Mouse (Mus musculus): ENCODE results near the gene Tmsb15b1. TPM values are rescaled to one million over a fixed set of nuclear protein-coding genes. Genes with fewer than 3 reads are reported as not detected.
"Not testable (repeated sequence)": the region's sequence is repeated elsewhere in the genome, so short reads cannot be mapped to it uniquely, and the experiment has no call there.

Gene Tmsb15b1
- 17.0 and 18.7 TPM in 2 replicates for polyA plus RNA-seq (2016; fragmentation: Nextera tagmentation; extraction: Ambion mirVana)

GRCm38 (mm10) chrX:136976424-136977084 is at the start of gene Tmsb15b1, which contains the start of gene Tmsb15l:
Gene Tmsb15b1 (minus strand): TSS chrX:136976874.
Gene Tmsb15l (minus strand): TSS chrX:136976869.
- peaks cover 4% of the 10 kb centered on the region for H3K4me1 ChIP-seq
- peak; percentile 66 for DNase-seq (ENCODE audit: low spot score)
- H3K4me3 ChIP-seq: peak within 1 kb of the TSS; percentile 53
- 0 out of 2 replicates have a peak within 1 kb of the TSS, but pooled peaks have one; percentile 42 for H3K27ac ChIP-seq (replicated peaks)
- H3K9me3 ChIP-seq (replicated peaks): no peaks in the 10 kb centered on the region
- no peaks in the 10 kb centered on the region for H3K36me3 ChIP-seq
- no peaks in the 10 kb centered on the region for H3K27me3 ChIP-seq (ENCODE audit: low read depth, poor library complexity, severe bottlenecking)
- WGBS: 34% methylated on average over 15 of the region's 15 CpGs

DNA sequence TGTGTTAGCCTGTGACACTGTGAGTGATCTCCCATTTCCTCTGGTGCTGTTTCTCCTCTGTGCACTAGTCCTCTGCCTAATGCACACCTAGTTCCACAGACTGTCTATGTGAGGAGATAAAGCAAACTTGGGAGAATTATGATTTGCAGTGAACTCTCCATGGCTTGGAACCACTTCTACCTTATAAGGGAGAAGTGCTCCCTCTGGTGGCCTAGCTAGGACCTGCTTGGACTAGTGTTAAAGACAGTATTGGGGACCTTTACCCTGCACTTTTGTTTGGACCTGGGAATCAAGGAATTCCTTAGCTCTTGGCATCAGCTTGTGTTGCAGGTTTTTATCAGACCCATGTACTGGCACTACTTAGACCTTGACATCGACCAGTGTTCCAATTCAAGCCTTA is 42.6 kb upstream of the Tmsb15b1 start:
- peak; percentile 33 for DNase-seq (ENCODE audit: low spot score)

DNA sequence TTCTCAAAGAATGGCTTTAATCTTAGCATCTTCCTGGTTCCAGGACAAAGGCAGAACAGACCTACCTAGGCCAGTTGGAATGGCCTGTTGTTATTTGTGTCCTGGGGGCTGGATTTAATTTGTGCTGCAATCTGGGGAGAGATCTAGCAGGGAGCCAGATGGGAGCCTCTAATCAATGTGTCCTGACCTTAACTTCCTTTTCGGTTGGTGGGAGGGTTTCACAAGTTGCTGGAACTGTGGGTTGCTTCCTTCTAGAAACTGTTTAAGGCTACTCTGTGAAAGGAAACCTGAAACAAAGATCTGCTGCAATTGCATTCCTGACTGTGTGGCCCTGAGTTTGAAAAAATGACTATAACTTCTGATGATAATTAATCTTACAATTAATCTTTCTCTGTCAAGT is 41.0 kb upstream of the Tmsb15b1 start:
- Histone ChIP-seq H3K9me3 (replicated peaks) (no peaks in the 10 kb centered on the region), H3K36me3 (peaks cover 7% of the 10 kb centered on the region; the same call in 1 of the 2 replicates), H3K4me1 (no peaks in the 10 kb centered on the region), H3K4me3 (no peak overlapping the region), H3K27me3 (ENCODE audit: low read depth, poor library complexity, severe bottlenecking) (peaks cover 6% of the 10 kb centered on the region; the same call in 1 of the 2 replicates), H3K27ac (replicated peaks) (no peak overlapping the region)
- WGBS: 72% methylated on average over 1 of the region's 1 CpGs
- DNase-seq (ENCODE audit: low spot score): no peak

More for the DNA sequence above, 42.6 kb upstream of the Tmsb15b1 start:
- H3K27me3 ChIP-seq (ENCODE audit: low read depth, poor library complexity, severe bottlenecking): 0 out of 2 replicates have a peak, but pooled peaks cover 6% of the 10 kb centered on the region
- no peak overlapping the region for H3K27ac ChIP-seq (replicated peaks)
- no peak overlapping the region for H3K4me3 ChIP-seq
- H3K4me1 ChIP-seq: no peaks in the 10 kb centered on the region
- WGBS: 24% methylated on average over 1 of the region's 1 CpGs
- no peaks in the 10 kb centered on the region for H3K9me3 ChIP-seq (replicated peaks)
- 0 out of 2 replicates have a peak, but pooled peaks cover 3% of the 10 kb centered on the region for H3K36me3 ChIP-seq

DNA sequence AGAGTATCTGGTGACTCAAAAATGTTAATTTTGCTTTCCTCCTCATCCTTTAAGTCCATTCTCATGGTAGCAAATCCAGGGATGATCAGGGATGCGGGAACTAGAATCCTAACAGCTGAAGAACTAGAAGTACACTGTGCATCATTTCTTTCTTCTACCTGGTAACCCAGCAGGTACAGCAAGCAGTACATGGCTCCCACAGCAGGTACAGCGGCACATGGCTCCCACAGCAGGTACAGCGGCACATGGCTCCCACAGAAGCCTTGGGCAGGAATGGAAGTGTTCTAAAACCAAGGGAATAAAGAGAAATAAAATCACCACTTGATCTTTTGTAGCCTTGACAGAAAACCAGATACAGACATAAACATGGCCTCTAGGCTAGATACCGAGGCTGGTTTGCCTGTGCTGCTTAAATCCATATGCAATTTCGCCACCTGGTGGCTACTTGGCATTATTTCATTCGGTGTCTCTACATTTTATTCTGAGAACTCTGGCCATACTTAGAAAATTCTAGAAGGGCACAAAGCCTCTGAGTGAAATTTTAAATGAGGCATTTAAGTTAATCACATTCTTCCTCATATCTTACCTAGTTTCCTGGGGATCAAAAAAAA is 38.5 kb upstream of the Tmsb15b1 start:
- no peak overlapping the region for H3K4me3 ChIP-seq
- no peaks in the 10 kb centered on the region; the same call in 1 of the 2 replicates for H3K27me3 ChIP-seq (ENCODE audit: low read depth, poor library complexity, severe bottlenecking)
- DNase-seq (ENCODE audit: low spot score): peak; percentile 31
- no peaks in the 10 kb centered on the region for H3K4me1 ChIP-seq
- 54% methylated on average over 6 of the region's 6 CpGs for WGBS
- no peaks in the 10 kb centered on the region for H3K9me3 ChIP-seq (replicated peaks)
- no peak overlapping the region for H3K27ac ChIP-seq (replicated peaks)
- H3K36me3 ChIP-seq: peaks cover 9% of the 10 kb centered on the region; the same call in 1 of the 2 replicates

- H3K4me1 ChIP-seq: peaks cover 26% of the 10 kb centered on the region
- DNase-seq (ENCODE audit: low spot score): no peak
- no peak overlapping the region for H3K4me3 ChIP-seq
- no peaks in the 10 kb centered on the region for H3K36me3 ChIP-seq
- peaks cover 57% of the 10 kb centered on the region for H3K27me3 ChIP-seq (ENCODE audit: low read depth, poor library complexity, severe bottlenecking)
- H3K27ac ChIP-seq (replicated peaks): no peak overlapping the region
- H3K9me3 ChIP-seq (replicated peaks): no peaks in the 10 kb centered on the region
- WGBS: 93% methylated on average over 2 of the region's 2 CpGs
Observed at GRCm38 (mm10) chrX:136996256-136996655, 19.6 kb upstream of the Tmsb15b1 start.

DNA sequence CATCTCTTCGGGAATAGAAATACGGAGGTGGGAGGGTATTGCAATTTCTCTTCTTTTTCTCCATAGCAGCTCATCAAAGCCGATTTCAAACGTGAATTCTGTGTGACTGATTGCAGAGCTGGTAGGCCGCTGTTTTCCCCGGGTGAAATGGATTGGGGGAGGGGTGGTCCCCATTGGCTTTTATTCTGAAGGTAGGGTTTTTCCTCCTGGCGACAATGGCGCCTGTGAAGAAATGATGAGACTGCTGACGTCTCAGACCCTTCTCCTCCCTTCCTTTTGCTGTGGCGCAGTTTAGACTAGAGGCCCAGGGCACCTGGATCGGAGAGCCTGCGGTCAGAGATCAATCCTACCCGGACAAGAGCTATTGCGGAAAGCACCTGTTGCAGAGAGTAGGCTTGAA is 17.0 kb upstream of the Tmsb15b1 start:
- no peak for DNase-seq (ENCODE audit: low spot score)
- Histone ChIP-seq H3K27ac (replicated peaks) (peak overlapping the region; percentile 80), H3K9me3 (replicated peaks) (no peaks in the 10 kb centered on the region), H3K4me1 (peaks cover 29% of the 10 kb centered on the region), H3K4me3 (peak overlapping the region; percentile 56), H3K27me3 (ENCODE audit: low read depth, poor library complexity, severe bottlenecking) (peaks cover 69% of the 10 kb centered on the region), H3K36me3 (no peaks in the 10 kb centered on the region)
- WGBS: 22% methylated on average over 14 of the region's 14 CpGs

- 11% methylated on average over 26 of the region's 26 CpGs for WGBS
Observed at GRCm38 (mm10) chrX:136992978-136993547, 16.4 kb upstream of the Tmsb15b1 start, which contains the start of gene Zcchc18. Gene Zcchc18 (plus strand): TSS chrX:136993155.

DNA sequence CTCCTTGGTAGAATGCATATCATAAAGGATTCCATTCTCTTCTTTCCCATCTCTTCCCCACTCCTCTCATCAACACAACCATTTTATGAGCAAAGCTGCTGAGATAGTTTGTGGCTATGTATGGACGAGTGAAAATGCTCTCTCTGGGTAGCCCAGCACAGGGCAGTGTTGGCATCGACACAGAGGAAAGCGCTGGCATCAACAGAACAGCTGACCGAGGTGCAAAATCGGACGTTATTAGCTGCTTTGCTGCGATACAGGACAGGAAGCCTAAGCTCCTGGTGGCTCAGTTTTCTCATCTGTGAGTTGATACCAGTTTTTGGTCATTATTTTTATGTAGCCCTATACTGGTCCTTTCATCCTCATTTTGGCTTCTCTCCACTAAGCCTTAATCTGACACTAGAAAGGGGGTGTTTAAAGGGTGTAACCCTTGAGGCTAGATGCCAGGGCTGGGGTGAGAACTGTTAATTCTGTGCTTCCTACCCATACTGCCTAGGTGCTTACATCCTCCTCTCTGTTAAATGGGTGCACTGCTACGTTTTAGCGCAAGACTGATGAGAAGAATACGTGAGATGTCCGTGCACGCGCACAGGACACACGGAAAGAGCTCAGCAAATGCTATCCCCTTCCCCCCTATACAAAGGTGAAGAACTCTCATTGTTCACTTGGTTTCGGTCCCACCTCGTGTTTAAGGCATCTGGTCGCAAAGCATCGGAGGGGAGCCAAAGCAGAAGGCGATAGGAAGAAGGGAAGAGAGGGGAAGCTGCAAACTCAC is 15.7 kb upstream of the Tmsb15b1 start:
- no peaks in the 10 kb centered on the region for H3K9me3 ChIP-seq (replicated peaks)

More at GRCm38 (mm10) chrX:136992978-136993547, 16.4 kb upstream of the Tmsb15b1 start, which contains the start of gene Zcchc18:
- Histone ChIP-seq H3K9me3 (replicated peaks) (no peaks in the 10 kb centered on the region), H3K27me3 (ENCODE audit: low read depth, poor library complexity, severe bottlenecking) (peaks cover 69% of the 10 kb centered on the region), H3K36me3 (no peaks in the 10 kb centered on the region), H3K27ac (replicated peaks) (peak within 1 kb of the TSS; percentile 80), H3K4me3 (peak within 1 kb of the TSS; percentile 56), H3K4me1 (peaks cover 29% of the 10 kb centered on the region)
- DNase-seq (ENCODE audit: low spot score): peak; percentile 85

GRCm38 (mm10) chrX:136991274-136991673 is 14.6 kb upstream of the Tmsb15b1 start:
- Histone ChIP-seq H3K27me3 (ENCODE audit: low read depth, poor library complexity, severe bottlenecking) (peaks cover 55% of the 10 kb centered on the region), H3K4me1 (peaks cover 29% of the 10 kb centered on the region), H3K9me3 (replicated peaks) (no peaks in the 10 kb centered on the region), H3K4me3 (no peak overlapping the region), H3K27ac (replicated peaks) (no peak overlapping the region), H3K36me3 (no peaks in the 10 kb centered on the region)
- 59% methylated on average over 2 of the region's 2 CpGs for WGBS
- no peak for DNase-seq (ENCODE audit: low spot score)

More for the DNA sequence above, 15.7 kb upstream of the Tmsb15b1 start:
- H3K4me3 ChIP-seq: peak overlapping the region; percentile 56
- 20% methylated on average over 19 of the region's 19 CpGs for WGBS
- no peak for DNase-seq (ENCODE audit: low spot score)
- H3K27me3 ChIP-seq (ENCODE audit: low read depth, poor library complexity, severe bottlenecking): peaks cover 64% of the 10 kb centered on the region
- no peaks in the 10 kb centered on the region for H3K36me3 ChIP-seq
- peak overlapping the region; percentile 80 for H3K27ac ChIP-seq (replicated peaks)
- H3K4me1 ChIP-seq: peaks cover 29% of the 10 kb centered on the region

DNA sequence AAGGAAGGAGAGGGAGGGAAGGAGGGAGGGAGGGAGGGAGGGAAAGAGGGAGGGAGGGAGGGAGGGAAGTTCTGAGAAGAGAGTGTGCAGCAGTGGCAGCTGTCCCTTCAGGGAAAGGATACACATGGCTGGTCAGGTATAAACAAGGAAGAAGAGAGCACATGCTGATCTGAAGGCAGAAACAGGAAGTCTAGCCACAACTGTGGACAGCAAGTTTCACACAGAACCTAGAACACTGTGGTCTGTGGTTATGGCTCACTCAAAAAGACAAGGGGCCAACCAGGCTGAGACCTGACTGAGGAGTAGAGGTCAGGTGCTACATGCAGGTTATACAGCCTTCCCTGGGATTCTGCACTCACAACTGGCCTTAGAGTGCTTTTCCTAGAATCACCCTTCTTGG is 9.4 kb upstream of the Tmsb15b1 start:
- no peak overlapping the region for H3K4me3 ChIP-seq

GRCm38 (mm10) chrX:136978616-136979015 is 1.9 kb upstream of the Tmsb15b1 start:
- no peaks in the 10 kb centered on the region for H3K9me3 ChIP-seq (replicated peaks)
- H3K36me3 ChIP-seq: no peaks in the 10 kb centered on the region
- H3K4me1 ChIP-seq: peaks cover 4% of the 10 kb centered on the region
- H3K4me3 ChIP-seq: no peak overlapping the region
- no peak for DNase-seq (ENCODE audit: low spot score)
- no peak overlapping the region for H3K27ac ChIP-seq (replicated peaks)
- H3K27me3 ChIP-seq (ENCODE audit: low read depth, poor library complexity, severe bottlenecking): no peaks in the 10 kb centered on the region

More for the DNA sequence above, 9.4 kb upstream of the Tmsb15b1 start:
- H3K4me1 ChIP-seq: peaks cover under 1% of the 10 kb centered on the region; the same call in 1 of the 2 replicates
- H3K36me3 ChIP-seq: no peaks in the 10 kb centered on the region
- no peaks in the 10 kb centered on the region for H3K9me3 ChIP-seq (replicated peaks)
- H3K27ac ChIP-seq (replicated peaks): no peak overlapping the region
- DNase-seq (ENCODE audit: low spot score): no peak
- peaks cover 13% of the 10 kb centered on the region; the same call in 1 of the 2 replicates for H3K27me3 ChIP-seq (ENCODE audit: low read depth, poor library complexity, severe bottlenecking)

DNA sequence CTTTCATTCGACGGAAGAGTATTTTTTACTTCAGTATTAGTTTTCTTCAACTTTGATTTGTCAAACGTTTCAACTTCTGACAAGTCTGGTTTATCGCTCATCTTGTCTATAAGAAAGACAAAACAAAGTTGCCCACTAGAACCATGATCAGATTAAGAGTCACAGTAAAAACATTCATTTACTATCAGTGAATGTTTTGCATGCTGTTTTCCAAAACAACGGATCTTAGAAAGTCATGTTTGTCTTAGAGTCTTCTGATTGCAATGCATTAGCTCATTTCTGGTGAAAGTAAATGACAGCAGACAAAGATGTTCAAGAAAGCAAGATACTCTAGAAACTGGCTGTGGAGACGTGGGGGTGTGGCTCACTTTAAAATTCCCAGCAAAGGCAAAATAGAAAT is 1.3 kb downstream of the Tmsb15b1 start, which contains the start of gene Tmsb15b2:
Gene Tmsb15b2 (minus strand): TSS at position 101 of the 400 bp plus-strand sequence.
- H3K4me1 ChIP-seq; H3K27me3 ChIP-seq (ENCODE audit: low read depth, poor library complexity, severe bottlenecking); DNase-seq (ENCODE audit: low spot score); H3K36me3 ChIP-seq; H3K9me3 ChIP-seq (replicated peaks): not testable (repeated sequence)
- H3K4me3 ChIP-seq: peak within 1 kb of the TSS; percentile 53
- 89% methylated on average over 6 of the region's 6 CpGs for WGBS
- 0 out of 2 replicates have a peak within 1 kb of the TSS, but pooled peaks have one; percentile 42 for H3K27ac ChIP-seq (replicated peaks)
